ENCODE assay signal across 8 mouse cellular contexts in the genomic region with DNA sequence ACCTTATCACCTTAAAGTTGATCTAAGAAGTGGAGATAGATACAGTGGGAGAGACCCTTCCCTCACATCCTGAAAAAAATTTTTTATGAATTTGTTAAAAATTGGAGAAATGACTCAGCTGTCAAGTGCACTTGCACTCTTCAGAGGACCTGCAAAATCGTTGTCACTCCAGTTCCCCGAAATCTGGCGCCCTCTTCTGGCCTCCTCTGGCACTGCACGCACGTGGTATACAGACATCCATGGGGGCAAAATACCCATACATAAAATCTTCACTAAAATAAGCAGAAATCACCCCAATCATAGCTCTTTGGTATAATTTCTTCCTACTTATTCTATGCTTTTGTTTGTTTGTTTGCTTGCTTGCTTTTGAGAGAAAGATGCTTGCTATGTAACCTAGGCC. TPM values are rescaled to one million over a fixed set of nuclear protein-coding genes. Genes with fewer than 3 reads are reported as not detected.
DNase-seq lines count a peak whose midpoint lies in the region; ATAC-seq and TF ChIP-seq lines count a peak whose summit lies in the region.
"Had no signal": no experiment of that assay in that cellular context is flagged by ENCODE, and none has a peak within 500 bp of the region (broad histone marks: within the 10 kb centered on the region; RNA-seq: fewer than 3 reads in every experiment).

No protein-coding gene starts in this region.

- H3K36me3 ChIP-seq in E14TG2a.4 (ENCODE audit: insufficient read depth, low read length), result no peaks in the 10 kb centered on the region
- H3K36me3 ChIP-seq: kidney, embryonic 15.5 days had no signal

- peak; percentile 38; the same call in 1 of the 2 replicates for ATAC-seq in neutrophil, adult 5-6 weeks (ENCODE audit: extremely low read depth, insufficient number of reproducible peaks, low FRiP score, poor library complexity, severe bottlenecking)

- H3K9me3 ChIP-seq in E14TG2a.4 (ENCODE audit: low read length), result no peaks in the 10 kb centered on the region
- H3K9me3 ChIP-seq: kidney, embryonic 15.5 days had no signal

- H3K27me3 ChIP-seq in E14TG2a.4 (ENCODE audit: insufficient read depth, low read length), result peaks cover 4% of the 10 kb centered on the region; the same call in 1 of the 2 replicates
- H3K27me3 ChIP-seq: kidney, embryonic 15.5 days had no signal

- H3K4me3 ChIP-seq in left cerebral cortex, adult 2 months, result no peak overlapping the region
- H3K4me3 ChIP-seq in E14TG2a.4 (replicated peaks; ENCODE audit: low read length), result no peak overlapping the region
- H3K4me3 ChIP-seq: kidney, embryonic 15.5 days had no signal

- peaks cover 65% of the 10 kb centered on the region for H3K4me1 ChIP-seq in E14TG2a.4 (replicated peaks; ENCODE audit: low read depth, low read length)

- DNase-seq in left cerebral cortex, adult 2 months (ENCODE audit: extremely low spot score in 1 of 2, low spot score in 2 of 2), result no peak
- no peak for DNase-seq in left cerebral cortex, adult 11 months (ENCODE audit: low spot score)
- DNase-seq in R1 (ENCODE audit: low read depth, low spot score), result peak; percentile 75
- no peak for DNase-seq in layer of hippocampus, adult 11-12 months (ENCODE audit: low spot score)
- no peak for DNase-seq in embryo, embryonic 11 days

- peak; percentile 38 for TF ChIP-seq CTCF in left cerebral cortex, adult 2 months (IDR thresholded peaks at IDR 0.05)
- peak; percentile 96 for TF ChIP-seq CTCF in E14TG2a.4 (conservative IDR thresholded peaks at IDR 0.05; ENCODE audit: low read length)

- no peak overlapping the region for H3K27ac ChIP-seq in left cerebral cortex, adult 2 months
- H3K27ac ChIP-seq: kidney, embryonic 15.5 days had no signal

- intact Hi-C loops in left cerebral cortex, adult 2 months (cut with DNase I), result loop anchor here (5.0 kb wide), 1 partner anchor 63 kb away; no protein-coding TSS in a partner anchor

RNA-seq across cellular contexts. Expression of a gene that starts 20.1 kb away (rescaled TPM):
- total RNA-seq in left cerebral cortex, adult 2 months (2021), result 10 to 100 TPM; 27.6 to 29.4 TPM
- total RNA-seq in neutrophil, adult 5-6 weeks (2017), result 80.0 and 92.8 TPM in 2 replicates

RNA-seq across cellular contexts. Expression of a gene that starts 25.7 kb away (rescaled TPM):
- total RNA-seq in left cerebral cortex, adult 2 months (2021), result 1 to 10 TPM; 3.4 to 3.8 TPM
- total RNA-seq in neutrophil, adult 5-6 weeks (2017), result 145 and 155 TPM in 2 replicates

Comparison
In these comparisons a context has a peak if more than half of its experiments do, and no peak if none do; other contexts are left out.
1. RNA of a gene that starts 25.7 kb away (total RNA-seq): 145 to 155 TPM in neutrophil, adult 5-6 weeks; 3.4 to 3.8 TPM in left cerebral cortex, adult 2 months; every median in the first group is over 10 times any median in the second.